Mouse (Mus musculus): ENCODE data around the gene Prpf18. TPM values are rescaled to one million over a fixed set of nuclear protein-coding genes. Genes with fewer than 3 reads are reported as not detected.

Prpf18 gene
- polyA plus RNA-seq, 1 experiment from 2014 or later = 49.1 TPM

- no peak overlapping the region for H3K27ac ChIP-seq (replicated peaks; ENCODE audit: low read depth, low read length)
- no peaks in the 10 kb centered on the region for H3K9me3 ChIP-seq (ENCODE audit: control insufficient read depth, low read length)
- H3K27me3 ChIP-seq (ENCODE audit: control insufficient read depth, insufficient read depth, low read length) = no peaks in the 10 kb centered on the region
- peaks cover 93% of the 10 kb centered on the region for H3K36me3 ChIP-seq (ENCODE audit: control insufficient read depth, insufficient read depth, low read length)
- no peak overlapping the region for H3K9ac ChIP-seq (replicated peaks; ENCODE audit: low read length)
- ATAC-seq (ENCODE audit: low FRiP score, low TSS enrichment) = no peak
- H3K4me3 ChIP-seq (replicated peaks; ENCODE audit: low read depth, low read length) = no peak overlapping the region
- 92% methylated on average over 7 of the region's 7 CpGs for WGBS
- no peak overlapping the region for H3K4me2 ChIP-seq (ENCODE audit: low read length)
- DNase-seq = no peak
- H3K4me1 ChIP-seq (ENCODE audit: control insufficient read depth, insufficient read depth, low read length) = no peaks in the 10 kb centered on the region
Measured at GRCm38 (mm10) chr2:4592666-4593065, 59.2 kb downstream of the Prpf18 start.

GRCm38 (mm10) chr2:4591647-4592046 is 60.3 kb downstream of the Prpf18 start:
- Histone ChIP-seq H3K4me3 (replicated peaks; ENCODE audit: low read depth, low read length) (no peak overlapping the region), H3K27me3 (ENCODE audit: control insufficient read depth, insufficient read depth, low read length) (no peaks in the 10 kb centered on the region), H3K27ac (replicated peaks; ENCODE audit: low read depth, low read length) (no peak overlapping the region), H3K9ac (replicated peaks; ENCODE audit: low read length) (no peak overlapping the region), H3K36me3 (ENCODE audit: control insufficient read depth, insufficient read depth, low read length) (peaks cover 93% of the 10 kb centered on the region), H3K9me3 (ENCODE audit: control insufficient read depth, low read length) (no peaks in the 10 kb centered on the region), H3K4me2 (ENCODE audit: low read length) (no peak overlapping the region), H3K4me1 (ENCODE audit: control insufficient read depth, insufficient read depth, low read length) (no peaks in the 10 kb centered on the region)
- 87% methylated on average over 3 of the region's 3 CpGs for WGBS
- DNase-seq (no peak), ATAC-seq (ENCODE audit: low FRiP score, low TSS enrichment) (no peak)

GRCm38 (mm10) chr2:4587685-4588409 is 64.1 kb downstream of the Prpf18 start:
- no peak; the same call in 1 of the 2 replicates for ATAC-seq (ENCODE audit: low FRiP score, low TSS enrichment)
- peaks cover 65% of the 10 kb centered on the region for H3K36me3 ChIP-seq (ENCODE audit: control insufficient read depth, insufficient read depth, low read length)
- H3K27ac ChIP-seq (replicated peaks; ENCODE audit: low read depth, low read length) = no peak overlapping the region

GRCm38 (mm10) chr2:4586245-4586644 is 65.7 kb downstream of the Prpf18 start:
- no peaks in the 10 kb centered on the region for H3K9me3 ChIP-seq (ENCODE audit: control insufficient read depth, low read length)
- no peak overlapping the region for H3K27ac ChIP-seq (replicated peaks; ENCODE audit: low read depth, low read length)
- H3K9ac ChIP-seq (replicated peaks; ENCODE audit: low read length) = no peak overlapping the region
- 72% methylated on average over 11 of the region's 11 CpGs for WGBS
- no peak overlapping the region for H3K4me3 ChIP-seq (replicated peaks; ENCODE audit: low read depth, low read length)
- no peak for ATAC-seq (ENCODE audit: low FRiP score, low TSS enrichment)
- H3K4me1 ChIP-seq (ENCODE audit: control insufficient read depth, insufficient read depth, low read length) = no peaks in the 10 kb centered on the region
- H3K4me2 ChIP-seq (ENCODE audit: low read length) = no peak overlapping the region
- no peaks in the 10 kb centered on the region for H3K27me3 ChIP-seq (ENCODE audit: control insufficient read depth, insufficient read depth, low read length)
- DNase-seq = no peak
- H3K36me3 ChIP-seq (ENCODE audit: control insufficient read depth, insufficient read depth, low read length) = peaks cover 56% of the 10 kb centered on the region

More at GRCm38 (mm10) chr2:4587685-4588409, 64.1 kb downstream of the Prpf18 start:
- Histone ChIP-seq H3K27me3 (ENCODE audit: control insufficient read depth, insufficient read depth, low read length) (no peaks in the 10 kb centered on the region), H3K9ac (replicated peaks; ENCODE audit: low read length) (no peak overlapping the region), H3K4me1 (ENCODE audit: control insufficient read depth, insufficient read depth, low read length) (no peaks in the 10 kb centered on the region), H3K4me2 (ENCODE audit: low read length) (no peak overlapping the region), H3K9me3 (ENCODE audit: control insufficient read depth, low read length) (no peaks in the 10 kb centered on the region), H3K4me3 (replicated peaks; ENCODE audit: low read depth, low read length) (no peak overlapping the region)
- WGBS = 70% methylated on average over 13 of the region's 13 CpGs
- peak; percentile 26 for DNase-seq

- peaks cover 46% of the 10 kb centered on the region for H3K36me3 ChIP-seq (ENCODE audit: control insufficient read depth, insufficient read depth, low read length)
- no peak for DNase-seq
Measured at GRCm38 (mm10) chr2:4584252-4584651, 67.7 kb downstream of the Prpf18 start.

GRCm38 (mm10) chr2:4582930-4583329 is 69.0 kb downstream of the Prpf18 start:
- Histone ChIP-seq H3K9ac (replicated peaks; ENCODE audit: low read length) (no peak overlapping the region), H3K4me2 (ENCODE audit: low read length) (no peak overlapping the region), H3K4me1 (ENCODE audit: control insufficient read depth, insufficient read depth, low read length) (no peaks in the 10 kb centered on the region), H3K27me3 (ENCODE audit: control insufficient read depth, insufficient read depth, low read length) (no peaks in the 10 kb centered on the region), H3K9me3 (ENCODE audit: control insufficient read depth, low read length) (no peaks in the 10 kb centered on the region), H3K4me3 (replicated peaks; ENCODE audit: low read depth, low read length) (no peak overlapping the region), H3K27ac (replicated peaks; ENCODE audit: low read depth, low read length) (no peak overlapping the region), H3K36me3 (ENCODE audit: control insufficient read depth, insufficient read depth, low read length) (peaks cover 41% of the 10 kb centered on the region)
- DNase-seq (no peak), ATAC-seq (ENCODE audit: low FRiP score, low TSS enrichment) (no peak)
- WGBS = 92% methylated on average over 2 of the region's 2 CpGs

More at GRCm38 (mm10) chr2:4584252-4584651, 67.7 kb downstream of the Prpf18 start:
- 82% methylated on average over 5 of the region's 5 CpGs for WGBS
- no peak overlapping the region for H3K9ac ChIP-seq (replicated peaks; ENCODE audit: low read length)
- H3K9me3 ChIP-seq (ENCODE audit: control insufficient read depth, low read length) = no peaks in the 10 kb centered on the region
- H3K4me2 ChIP-seq (ENCODE audit: low read length) = no peak overlapping the region
- H3K4me3 ChIP-seq (replicated peaks; ENCODE audit: low read depth, low read length) = no peak overlapping the region
- no peaks in the 10 kb centered on the region for H3K4me1 ChIP-seq (ENCODE audit: control insufficient read depth, insufficient read depth, low read length)
- H3K27ac ChIP-seq (replicated peaks; ENCODE audit: low read depth, low read length) = no peak overlapping the region
- ATAC-seq (ENCODE audit: low FRiP score, low TSS enrichment) = no peak
- H3K27me3 ChIP-seq (ENCODE audit: control insufficient read depth, insufficient read depth, low read length) = no peaks in the 10 kb centered on the region

- DNase-seq = no peak
- WGBS = 79% methylated on average over 6 of the region's 6 CpGs
- no peak for ATAC-seq (ENCODE audit: low FRiP score, low TSS enrichment)
- Histone ChIP-seq H3K9me3 (ENCODE audit: control insufficient read depth, low read length) (no peaks in the 10 kb centered on the region), H3K4me2 (ENCODE audit: low read length) (no peak overlapping the region), H3K9ac (replicated peaks; ENCODE audit: low read length) (no peak overlapping the region), H3K27ac (replicated peaks; ENCODE audit: low read depth, low read length) (no peak overlapping the region), H3K27me3 (ENCODE audit: control insufficient read depth, insufficient read depth, low read length) (no peaks in the 10 kb centered on the region), H3K4me3 (replicated peaks; ENCODE audit: low read depth, low read length) (no peak overlapping the region), H3K36me3 (ENCODE audit: control insufficient read depth, insufficient read depth, low read length) (peaks cover 33% of the 10 kb centered on the region), H3K4me1 (ENCODE audit: control insufficient read depth, insufficient read depth, low read length) (no peaks in the 10 kb centered on the region)
Measured at GRCm38 (mm10) chr2:4580666-4581065, 71.2 kb downstream of the Prpf18 start.

- Histone ChIP-seq H3K4me3 (replicated peaks; ENCODE audit: low read depth, low read length) (no peak overlapping the region), H3K9me3 (ENCODE audit: control insufficient read depth, low read length) (no peaks in the 10 kb centered on the region), H3K4me2 (ENCODE audit: low read length) (no peak overlapping the region), H3K36me3 (ENCODE audit: control insufficient read depth, insufficient read depth, low read length) (peaks cover 45% of the 10 kb centered on the region), H3K9ac (replicated peaks; ENCODE audit: low read length) (no peak overlapping the region), H3K27ac (replicated peaks; ENCODE audit: low read depth, low read length) (0 out of 2 replicates have a peak overlapping the region, but pooled peaks have one; percentile 26), H3K27me3 (ENCODE audit: control insufficient read depth, insufficient read depth, low read length) (no peaks in the 10 kb centered on the region), H3K4me1 (ENCODE audit: control insufficient read depth, insufficient read depth, low read length) (no peaks in the 10 kb centered on the region)
- WGBS = 87% methylated on average over 8 of the region's 8 CpGs
- ATAC-seq (ENCODE audit: low FRiP score, low TSS enrichment) = no peak
- DNase-seq = no peak
Measured at GRCm38 (mm10) chr2:4579357-4580068, 72.4 kb downstream of the Prpf18 start.

Measured in midbrain, embryonic 14.5 days (tissue).